Mouse (Mus musculus) megakaryocyte, embryonic 14.5 days (primary cell): ENCODE measurements around the gene Lrfn2. TPM values are rescaled to one million over a fixed set of nuclear protein-coding genes. Genes with fewer than 3 reads are reported as not detected.

Experiments used
- H3K27me3 ChIP-seq: replicated peaks from 2 replicates; pipeline ENCODE3; 2012; ENCODE audit warnings: inconsistent platforms
- H3K36me3 ChIP-seq: replicated peaks from 2 replicates; pipeline ENCODE3; 2012; ENCODE audit warnings: low read length, inconsistent platforms, mixed read lengths
- H3K4me1 ChIP-seq: 2 replicates; pipeline ENCODE4 v1.6.1; 2012; ENCODE audit warnings: inconsistent platforms
- H3K4me3 ChIP-seq: replicated peaks from 2 replicates; pipeline ENCODE3; 2012; ENCODE audit warnings: moderate library complexity, mild to moderate bottlenecking, inconsistent platforms
- H3K9me3 ChIP-seq: 2 replicates; pipeline ENCODE4 v1.6.1; 2012; ENCODE audit warnings: inconsistent platforms
- FLI1 ChIP-seq: IDR thresholded peaks from 2 replicates; pipeline ENCODE4 v1.6.1; 2012; ENCODE audit warnings: low read length, inconsistent platforms, mixed read lengths
- GATA1 ChIP-seq: IDR thresholded peaks from 3 replicates; pipeline ENCODE4 v1.6.1; 2012; ENCODE audit warnings: mixed read lengths, low read length, inconsistent platforms, borderline replicate concordance
- polyA plus RNA-seq: library from polyadenylated mRNA; stranded (reverse); fragments of >175 nt; gene quantifications from 2 replicates; pipeline ENCODE4 v1.2.3, GENCODE M21; 2012; ENCODE audit warnings: low replicate concordance; ENCODE audit not compliant: insufficient read depth

Lrfn2 gene
- not detected in 2 replicates for polyA plus RNA-seq

GRCm38 (mm10) chr17:48931621-48932405, at the start of gene Lrfn2:
TSS of gene Lrfn2 (plus strand) at chr17:48932379.
- H3K9me3 ChIP-seq = peaks cover 13% of the 10 kb centered on the region; the same call in 1 of the 2 replicates
- peaks cover 11% of the 10 kb centered on the region for H3K4me1 ChIP-seq
- peak within 1 kb of the TSS; percentile 85 for H3K4me3 ChIP-seq
- no peak for TF ChIP-seq GATA1
- TF ChIP-seq FLI1 = no peak
- H3K27me3 ChIP-seq = peaks cover 37% of the 10 kb centered on the region
- no peaks in the 10 kb centered on the region for H3K36me3 ChIP-seq

GRCm38 (mm10) chr17:48887472-48888385, 44.5 kb upstream of the Lrfn2 start:
- no peak for TF ChIP-seq GATA1
- TF ChIP-seq FLI1 = no peak
- Histone ChIP-seq H3K9me3 (peaks cover 69% of the 10 kb centered on the region), H3K4me3 (no peak overlapping the region), H3K27me3 (no peaks in the 10 kb centered on the region), H3K36me3 (no peaks in the 10 kb centered on the region), H3K4me1 (no peaks in the 10 kb centered on the region)

GRCm38 (mm10) chr17:48905286-48906040, 26.7 kb upstream of the Lrfn2 start:
- Histone ChIP-seq H3K27me3 (no peaks in the 10 kb centered on the region), H3K36me3 (no peaks in the 10 kb centered on the region), H3K4me3 (no peak overlapping the region), H3K9me3 (peaks cover 43% of the 10 kb centered on the region), H3K4me1 (no peaks in the 10 kb centered on the region)
- TF ChIP-seq FLI1 (no peak), GATA1 (no peak)

GRCm38 (mm10) chr17:48913437-48913836, 18.7 kb upstream of the Lrfn2 start:
- Histone ChIP-seq H3K4me3 (no peak overlapping the region), H3K4me1 (no peaks in the 10 kb centered on the region), H3K9me3 (peaks cover 47% of the 10 kb centered on the region), H3K27me3 (no peaks in the 10 kb centered on the region), H3K36me3 (no peaks in the 10 kb centered on the region)
- TF ChIP-seq GATA1 = no peak

GRCm38 (mm10) chr17:48917411-48917810, 14.8 kb upstream of the Lrfn2 start:
- no peaks in the 10 kb centered on the region for H3K36me3 ChIP-seq
- no peaks in the 10 kb centered on the region for H3K27me3 ChIP-seq
- no peak for TF ChIP-seq GATA1
- TF ChIP-seq FLI1 = no peak
- peaks cover 35% of the 10 kb centered on the region; the same call in 1 of the 2 replicates for H3K9me3 ChIP-seq
- no peaks in the 10 kb centered on the region for H3K4me1 ChIP-seq
- no peak overlapping the region for H3K4me3 ChIP-seq

- Histone ChIP-seq H3K4me3 (no peak overlapping the region), H3K36me3 (no peaks in the 10 kb centered on the region), H3K27me3 (no peaks in the 10 kb centered on the region), H3K9me3 (peaks cover 30% of the 10 kb centered on the region; the same call in 1 of the 2 replicates), H3K4me1 (no peaks in the 10 kb centered on the region)
- TF ChIP-seq GATA1 = no peak
- no peak for TF ChIP-seq FLI1
These were observed 13.7 kb upstream of the Lrfn2 start for GRCm38 (mm10) chr17:48918458-48918857.

- Histone ChIP-seq H3K4me1 (no peaks in the 10 kb centered on the region), H3K27me3 (no peaks in the 10 kb centered on the region), H3K9me3 (peaks cover 27% of the 10 kb centered on the region), H3K4me3 (no peak overlapping the region), H3K36me3 (no peaks in the 10 kb centered on the region)
- TF ChIP-seq FLI1 = no peak
- no peak for TF ChIP-seq GATA1
These were observed 9.3 kb upstream of the Lrfn2 start for GRCm38 (mm10) chr17:48922905-48923304.

- TF ChIP-seq GATA1 = no peak
- TF ChIP-seq FLI1 = no peak
- peaks cover 25% of the 10 kb centered on the region for H3K9me3 ChIP-seq
- H3K27me3 ChIP-seq = peaks cover 2% of the 10 kb centered on the region
- H3K4me3 ChIP-seq = no peak overlapping the region
- no peaks in the 10 kb centered on the region for H3K4me1 ChIP-seq
- no peaks in the 10 kb centered on the region for H3K36me3 ChIP-seq
These were observed 6.8 kb upstream of the Lrfn2 start for GRCm38 (mm10) chr17:48925426-48925825.

GRCm38 (mm10) chr17:48930994-48931393, 1.2 kb upstream of the Lrfn2 start:
- Histone ChIP-seq H3K9me3 (peaks cover 16% of the 10 kb centered on the region), H3K27me3 (peaks cover 37% of the 10 kb centered on the region), H3K4me3 (no peak overlapping the region), H3K36me3 (no peaks in the 10 kb centered on the region), H3K4me1 (peaks cover 11% of the 10 kb centered on the region)
- TF ChIP-seq GATA1 (no peak), FLI1 (no peak)
